Mouse (Mus musculus): ENCODE measurements around the gene Dph1.

DNA sequence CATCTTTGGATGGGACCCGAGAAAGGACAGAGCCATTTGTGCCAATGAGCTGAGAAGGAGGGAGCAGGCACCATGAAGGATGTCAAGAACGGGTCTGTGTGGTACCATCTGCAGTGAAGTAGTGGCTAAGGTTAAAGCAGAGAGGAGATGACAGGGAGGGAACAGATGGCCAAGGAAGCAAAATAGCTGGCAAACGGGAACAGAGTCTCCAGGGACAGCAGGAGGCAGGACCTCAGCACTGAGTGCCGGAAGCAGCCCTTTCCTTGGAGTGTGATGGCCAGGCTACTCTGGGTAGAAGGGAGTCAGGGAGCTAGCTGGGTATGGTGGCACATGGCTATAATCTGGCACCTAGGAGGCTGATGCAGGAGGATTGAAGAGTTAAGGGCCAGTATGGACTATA lies 7.8 kb upstream of the Dph1 start:
- TF ChIP-seq CTCF (IDR thresholded peaks at IDR 0.05): no peak
- TF ChIP-seq POLR2A (IDR thresholded peaks at IDR 0.05; ENCODE audit: insufficient read depth, low read depth, low read length): no peak

Measured in heart, adult 2 months (tissue).